Mouse (Mus musculus) left cerebral cortex, postnatal 36 days (tissue): ENCODE measurements around the gene Pacrg. TPM values are rescaled to one million over a fixed set of nuclear protein-coding genes. Genes with fewer than 3 reads are reported as not detected.

Experiments
- DNase-seq, 2 experiments: peaks; one replicate each; pipeline ENCODE4 v3.0.0; 2021 to 2022; ENCODE audit warnings: low spot score in 2 of 2, mixed read lengths in 1 of 2
- intact Hi-C: fragments of 180-260 bp; cut with DNase I; formaldehyde crosslinking; loops from one replicate; pipeline ENCODE4 v1.15.1; 2025
- total RNA-seq, 2 experiments: library from RNA; stranded (reverse); gene quantifications; 2 replicates each; pipeline ENCODE4 v1.2.3; 2021

Gene Pacrg
- total RNA-seq = 10 to 100 TPM; 16.1 to 16.8 TPM

- peak; percentile 97 to 99 for DNase-seq
- intact Hi-C loops = loop anchor here (2.0 to 10.0 kb wide), 2 partner anchors 521 to 1135 kb away; partner anchors contain the start of gene Qk
These were observed at the start of gene Pacrg, which contains the start of gene Prkn for GRCm38 (mm10) chr17:10840148-10840707. Gene Pacrg, minus strand, starts transcription at chr17:10840311. Gene Prkn, plus strand, starts transcription at chr17:10840384.

DNA sequence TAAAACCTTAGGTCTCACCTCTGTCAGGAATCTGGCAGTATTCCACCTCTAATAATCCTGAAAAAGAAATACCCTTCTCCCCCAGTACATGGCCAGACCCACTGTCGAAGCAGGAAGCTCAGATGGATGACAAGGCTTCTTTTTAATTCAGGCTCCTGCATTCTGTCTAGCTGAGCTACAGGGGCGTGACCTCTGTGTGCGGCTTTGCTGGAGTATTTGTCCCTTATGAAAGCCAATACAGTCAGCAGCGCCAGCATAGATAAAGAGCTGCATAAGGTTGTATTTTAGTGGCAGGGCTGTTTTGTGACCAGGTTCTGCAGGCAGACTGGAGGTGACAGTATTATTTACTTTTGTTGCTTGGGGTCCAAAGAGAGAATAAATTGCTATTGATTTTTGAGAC is 47.8 kb upstream of the Pacrg start:
- intact Hi-C loops = no loop called here

DNA sequence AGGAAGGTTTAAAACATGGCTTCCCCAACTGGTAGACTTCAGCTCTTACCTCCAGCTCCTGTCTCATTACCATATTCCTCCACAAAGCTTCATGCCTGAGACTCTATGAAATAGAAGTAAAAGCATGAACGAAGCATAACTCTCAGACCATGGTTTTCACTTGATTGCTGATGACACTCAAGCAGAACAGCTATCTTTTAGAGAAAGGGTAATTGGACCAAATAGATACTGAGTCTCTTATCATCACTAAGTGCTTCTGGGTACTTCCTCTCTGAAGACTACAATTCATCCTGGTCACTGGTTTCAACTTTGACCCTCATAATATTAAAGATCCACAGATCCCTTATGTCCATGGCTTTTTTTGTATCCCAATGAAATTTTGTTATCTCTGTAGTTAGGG is 42.1 kb upstream of the Pacrg start:
- DNase-seq = no peak
- intact Hi-C loops = no loop called here

More for the DNA sequence above, 47.8 kb upstream of the Pacrg start:
- DNase-seq = no peak

- intact Hi-C loops = no loop called here
These were observed 38.9 kb upstream of the Pacrg start for GRCm38 (mm10) chr17:10878986-10879385.

GRCm38 (mm10) chr17:10874208-10875187 is 34.4 kb upstream of the Pacrg start:
- DNase-seq = no peak
- intact Hi-C loops = no loop called here

More at GRCm38 (mm10) chr17:10878986-10879385, 38.9 kb upstream of the Pacrg start:
- no peak for DNase-seq

DNA sequence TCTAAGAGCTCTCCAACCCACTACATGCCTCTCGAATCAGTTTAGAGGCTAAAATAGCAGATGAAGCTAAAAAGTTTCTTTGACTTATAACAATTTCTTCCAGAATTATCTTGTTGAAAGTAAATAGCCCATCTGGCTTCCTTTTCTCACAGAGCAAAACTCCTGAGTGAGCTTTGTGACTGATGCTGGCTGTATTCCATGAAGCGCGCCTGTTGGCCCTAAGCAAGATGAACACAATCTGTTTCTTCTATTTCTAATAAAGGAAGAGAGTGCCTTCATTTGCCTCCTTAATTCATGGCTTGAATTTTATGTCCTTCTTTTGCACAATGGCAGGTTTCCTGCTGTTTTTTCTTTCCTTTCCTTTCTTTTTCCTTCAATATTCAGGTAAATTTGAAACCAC is 14.1 kb upstream of the Pacrg start:
- no peak for DNase-seq

GRCm38 (mm10) chr17:10840731-10841201 is 655 bp upstream of the Pacrg start:
- intact Hi-C loops = loop anchor here (2.0 to 10.0 kb wide), 2 partner anchors 522 to 1134 kb away; partner anchors contain the start of gene Qk
- DNase-seq = peak; percentile 40 to 54

More for the DNA sequence above, 14.1 kb upstream of the Pacrg start:
- intact Hi-C loops = no loop called here

DNA sequence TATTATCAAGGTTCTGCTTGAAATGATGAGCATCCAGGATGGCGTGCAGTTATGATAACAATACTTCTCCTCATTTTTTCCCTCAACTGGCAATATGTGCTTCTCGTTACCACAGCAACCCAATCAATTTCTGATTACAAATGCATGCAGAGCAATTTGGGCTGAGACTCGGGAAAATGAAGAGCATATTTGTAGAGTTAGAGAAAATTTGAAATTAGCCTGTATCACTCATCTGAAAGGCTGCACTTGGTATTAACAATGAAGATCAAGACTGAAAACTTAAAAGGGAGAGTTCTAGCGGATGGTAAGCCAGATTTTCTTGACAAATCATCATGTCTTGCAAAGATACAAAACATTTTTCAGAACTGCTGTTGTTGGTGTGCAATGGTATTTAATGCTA is 21.1 kb downstream of the Pacrg start:
- DNase-seq = no peak
- intact Hi-C loops = no loop called here

- no peak for DNase-seq
- intact Hi-C loops = no loop called here
These were observed 31.5 kb downstream of the Pacrg start for GRCm38 (mm10) chr17:10808571-10808970.

- DNase-seq = no peak
- intact Hi-C loops = no loop called here
These were observed 32.7 kb downstream of the Pacrg start for GRCm38 (mm10) chr17:10807261-10807998.

DNA sequence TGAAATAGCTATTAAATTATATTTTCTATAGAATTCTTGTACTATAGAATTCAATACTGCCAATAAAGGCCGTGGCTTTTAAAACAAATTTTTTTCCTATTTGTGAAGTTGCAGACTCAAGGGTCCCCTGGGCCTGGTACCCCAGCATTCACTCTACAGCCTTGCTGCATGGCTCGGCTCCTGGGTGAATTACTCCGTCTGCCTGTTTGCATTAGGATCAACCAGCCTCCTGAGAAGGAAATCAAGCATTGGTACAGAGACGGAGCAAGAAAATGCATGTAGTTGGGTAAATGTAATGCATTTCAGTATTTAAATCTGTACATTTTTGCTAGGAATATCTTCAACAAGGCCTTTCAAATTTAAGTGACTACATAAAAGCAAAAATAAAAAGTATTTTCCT is 33.4 kb downstream of the Pacrg start:
- DNase-seq = no peak
- intact Hi-C loops = no loop called here

GRCm38 (mm10) chr17:10791661-10792060 is 48.5 kb downstream of the Pacrg start:
- intact Hi-C loops = no loop called here
- DNase-seq = no peak

- no peak for DNase-seq
- intact Hi-C loops = no loop called here
These were observed 55.6 kb downstream of the Pacrg start for GRCm38 (mm10) chr17:10784401-10784920.

DNA sequence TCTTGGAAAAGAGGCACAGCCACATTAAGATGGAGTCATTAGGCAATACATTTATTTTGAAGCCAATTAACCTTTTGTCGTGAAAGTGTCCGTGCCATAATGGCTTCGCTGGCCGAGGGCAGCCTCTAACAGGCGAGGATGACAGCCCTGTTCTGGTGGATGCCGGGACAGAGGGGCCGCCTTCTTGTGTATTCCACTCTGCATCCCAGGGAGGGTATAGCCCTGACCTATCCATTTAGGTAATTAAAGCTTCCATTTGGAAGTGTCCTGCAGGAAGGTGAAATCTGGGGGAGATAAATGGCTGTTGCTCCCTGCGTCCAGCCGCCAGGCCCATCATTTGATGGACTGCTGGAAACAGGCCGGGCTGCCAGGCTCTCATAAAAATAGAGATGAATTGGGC is 63.6 kb downstream of the Pacrg start:
- intact Hi-C loops = no loop called here
- no peak for DNase-seq

GRCm38 (mm10) chr17:10774468-10774867 is 65.6 kb downstream of the Pacrg start:
- DNase-seq = no peak
- intact Hi-C loops = no loop called here

DNA sequence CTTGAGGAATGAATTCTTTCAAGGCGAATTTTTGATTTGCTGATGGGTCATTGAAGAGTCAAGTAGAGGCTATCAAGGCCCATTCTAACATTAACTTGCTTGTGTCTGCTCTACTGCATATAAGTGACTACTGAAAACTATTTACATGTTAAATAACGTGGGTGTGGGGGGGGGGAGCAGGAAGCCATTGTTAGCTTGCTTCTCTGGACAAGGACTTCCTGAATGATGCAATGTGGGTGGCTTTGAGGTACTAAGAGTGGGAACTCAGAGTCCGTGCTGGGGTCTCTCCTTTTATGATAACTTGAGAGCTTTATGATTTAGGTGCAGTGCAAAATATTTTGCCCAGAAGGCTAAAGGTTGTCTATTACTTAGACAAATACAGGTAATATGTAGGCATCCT is 67.9 kb downstream of the Pacrg start:
- intact Hi-C loops = no loop called here
- DNase-seq = no peak

- no peak for DNase-seq
- intact Hi-C loops = no loop called here
These were observed 70.2 kb downstream of the Pacrg start for GRCm38 (mm10) chr17:10769873-10770272.

DNA sequence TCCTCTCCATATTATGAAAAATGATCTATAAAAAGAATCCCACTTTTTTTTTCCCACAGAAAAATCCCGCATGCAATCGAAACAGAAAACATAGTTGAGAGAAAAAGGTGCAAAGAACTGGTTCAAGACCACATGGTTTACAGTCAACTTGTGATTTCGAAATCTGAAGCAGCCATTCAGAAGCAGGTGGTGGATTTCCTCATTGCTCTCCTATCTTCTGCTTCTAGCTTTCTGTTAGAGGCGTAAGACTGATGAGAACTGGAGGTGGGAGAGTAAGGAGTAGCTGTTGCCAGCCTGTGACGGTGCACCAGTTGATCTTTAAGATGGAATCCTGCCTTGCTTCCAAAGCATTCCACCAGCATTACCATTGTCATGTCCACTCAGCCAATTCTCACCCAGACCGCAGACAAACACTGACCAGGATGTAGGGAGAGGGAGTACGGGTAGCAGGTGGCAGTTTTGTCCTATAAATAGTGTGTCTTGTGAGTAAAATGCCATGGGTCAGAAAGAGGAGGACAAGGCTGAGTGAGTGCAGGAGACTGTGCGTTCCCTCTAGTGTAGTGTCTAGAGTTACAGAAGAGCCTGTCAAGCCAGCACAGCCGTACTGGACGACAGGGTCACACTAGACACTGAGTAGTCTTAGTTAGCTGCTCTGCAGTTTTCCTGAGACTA is 73.2 kb downstream of the Pacrg start:
- intact Hi-C loops = no loop called here
- DNase-seq = no peak

DNA sequence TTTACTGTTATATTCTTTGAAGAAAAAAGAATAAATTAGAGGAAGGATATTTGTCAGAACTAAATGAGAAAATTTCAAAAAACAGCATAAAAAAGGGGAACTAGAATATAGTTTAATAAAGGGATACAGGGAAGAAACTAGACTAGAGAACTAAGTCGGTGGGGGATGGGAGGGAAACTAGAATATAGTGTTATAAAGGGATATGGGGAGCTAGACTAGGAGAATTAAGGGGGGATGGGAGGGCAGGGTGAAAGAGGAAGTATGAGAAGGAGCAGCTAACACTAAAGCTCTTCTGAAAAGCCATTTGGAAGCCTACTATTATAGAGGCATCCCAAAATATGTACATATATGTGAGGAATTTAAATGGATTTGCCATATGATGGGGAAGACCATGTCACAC is 75.8 kb downstream of the Pacrg start:
- intact Hi-C loops = no loop called here
- no peak for DNase-seq
